Mouse (Mus musculus) limb, embryonic 11.5 days (tissue): ENCODE results near the gene Dbx1. TPM values are rescaled to one million over a fixed set of nuclear protein-coding genes. Genes with fewer than 3 reads are reported as not detected.

Experiments
- ATAC-seq: fragments of 200-750 bp; cut with Nextera tagmentation; 2 replicates; pipeline ENCODE4 v1.8.0; 2017; ENCODE audit warnings: low read depth; ENCODE audit not compliant: insufficient number of reproducible peaks, low FRiP score, low TSS enrichment
- DNase-seq: peaks from one replicate; pipeline ENCODE4 v3.0.0-alpha.2; 2015; ENCODE audit warnings: low spot score
- H3K27ac ChIP-seq: fragments of 300-500 bp; sonication (generic); replicated peaks from 2 replicates; pipeline ENCODE4 v1.5.1; 2014; ENCODE audit warnings: low read depth, mild to moderate bottlenecking, low read length
- H3K27me3 ChIP-seq: fragments of 300-500 bp; sonication (generic); 2 replicates; pipeline ENCODE4 v1.6.1; 2014; ENCODE audit warnings: mild to moderate bottlenecking, low read length, mixed read lengths; ENCODE audit not compliant: control insufficient read depth, insufficient read depth
- H3K36me3 ChIP-seq: fragments of 300-500 bp; sonication (generic); 2 replicates; pipeline ENCODE4 v1.6.1; 2014; ENCODE audit warnings: mild to moderate bottlenecking, low read length, moderate library complexity, mixed read lengths; ENCODE audit not compliant: control insufficient read depth, insufficient read depth
- H3K4me1 ChIP-seq: fragments of 300-500 bp; sonication (generic); 2 replicates; pipeline ENCODE4 v1.6.1; 2014; ENCODE audit warnings: low read length, mixed read lengths; ENCODE audit not compliant: control insufficient read depth, insufficient read depth
- H3K4me2 ChIP-seq: fragments of 300-500 bp; sonication (generic); 2 replicates; pipeline ENCODE4 v1.6.1; 2014; ENCODE audit warnings: low read depth, mild to moderate bottlenecking, moderate library complexity; ENCODE audit not compliant: severe bottlenecking
- H3K4me3 ChIP-seq: fragments of 300-500 bp; sonication (generic); 2 replicates; pipeline ENCODE4 v1.5.1; 2014; ENCODE audit warnings: low read depth, low read length
- H3K9ac ChIP-seq: fragments of 300-500 bp; sonication (generic); 2 replicates; pipeline ENCODE4 v1.6.1; 2014; ENCODE audit warnings: mild to moderate bottlenecking, low read length
- H3K9me3 ChIP-seq: fragments of 300-500 bp; sonication (generic); 2 replicates; pipeline ENCODE4 v1.6.1; 2016; ENCODE audit warnings: low read length; ENCODE audit not compliant: control insufficient read depth
- WGBS: fragments of 180-500 bp; shearing (Covaris S2); extraction: QIAGEN DNeasy Blood & Tissue Kit; methylation state at CpG from one replicate; pipeline ENCODE4 v1.1.7; 2014; 5-methylcytosine and 5-hydroxymethylcytosine counted together
- polyA plus RNA-seq: library from polyadenylated mRNA; unstranded; fragments of >200 nt; fragmentation: Nextera tagmentation; extraction: Ambion mirVana; gene quantifications from 2 replicates; pipeline ENCODE4 v1.2.1, GENCODE M21; 2014

Dbx1 gene
- not detected in 2 replicates for polyA plus RNA-seq

- H3K36me3 ChIP-seq = no peaks in the 10 kb centered on the region
- ATAC-seq (no peak), DNase-seq (peak; percentile 47)
- WGBS = under 1% methylated on average over 33 of the region's 33 CpGs
- no peak within 1 kb of the TSS for H3K9ac ChIP-seq
- peaks cover 89% of the 10 kb centered on the region for H3K27me3 ChIP-seq
- H3K27ac ChIP-seq = no peak within 1 kb of the TSS
- no peak within 1 kb of the TSS for H3K4me3 ChIP-seq
- H3K4me1 ChIP-seq = no peaks in the 10 kb centered on the region; the same call in none of the 2 replicates
- no peak within 1 kb of the TSS for H3K4me2 ChIP-seq
- no peaks in the 10 kb centered on the region for H3K9me3 ChIP-seq
These were observed at the start of gene Dbx1 for GRCm38 (mm10) chr7:49636491-49637115. TSS of gene Dbx1 (minus strand) at chr7:49636849.

- WGBS = 6% methylated on average over 9 of the region's 9 CpGs
- H3K9ac ChIP-seq = no peak overlapping the region
- ATAC-seq = 0 out of 2 replicates have a peak, but pooled peaks have one; percentile 21
- H3K4me1 ChIP-seq = peaks cover 5% of the 10 kb centered on the region; the same call in 1 of the 2 replicates
- no peak overlapping the region for H3K27ac ChIP-seq
- no peak for DNase-seq
- H3K27me3 ChIP-seq = peaks cover 35% of the 10 kb centered on the region
- no peaks in the 10 kb centered on the region for H3K9me3 ChIP-seq
- no peak overlapping the region for H3K4me2 ChIP-seq
- H3K4me3 ChIP-seq = no peak overlapping the region
- H3K36me3 ChIP-seq = no peaks in the 10 kb centered on the region
These were observed 42.3 kb upstream of the Dbx1 start for GRCm38 (mm10) chr7:49678826-49679377.

GRCm38 (mm10) chr7:49678100-49678825 lies 41.6 kb upstream of the Dbx1 start:
- DNase-seq = peak; percentile 50
- Histone ChIP-seq H3K4me3 (no peak overlapping the region), H3K27ac (no peak overlapping the region), H3K9ac (no peak overlapping the region), H3K36me3 (no peaks in the 10 kb centered on the region), H3K9me3 (no peaks in the 10 kb centered on the region), H3K4me2 (no peak overlapping the region), H3K4me1 (peaks cover 5% of the 10 kb centered on the region; the same call in 1 of the 2 replicates), H3K27me3 (peaks cover 35% of the 10 kb centered on the region)
- ATAC-seq = no peak
- 3% methylated on average over 22 of the region's 22 CpGs for WGBS

- H3K36me3 ChIP-seq = no peaks in the 10 kb centered on the region
- no peak overlapping the region for H3K27ac ChIP-seq
- ATAC-seq = no peak
- peaks cover 31% of the 10 kb centered on the region for H3K27me3 ChIP-seq
- under 1% methylated on average over 9 of the region's 9 CpGs for WGBS
- no peak overlapping the region for H3K4me2 ChIP-seq
- DNase-seq = peak; percentile 62
- H3K4me3 ChIP-seq = no peak overlapping the region
- H3K9me3 ChIP-seq = no peaks in the 10 kb centered on the region
- peaks cover 5% of the 10 kb centered on the region; the same call in 1 of the 2 replicates for H3K4me1 ChIP-seq
- no peak overlapping the region for H3K9ac ChIP-seq
These were observed 40.5 kb upstream of the Dbx1 start for GRCm38 (mm10) chr7:49677166-49677565.

- DNase-seq = no peak
- H3K4me1 ChIP-seq = peaks cover 5% of the 10 kb centered on the region; the same call in 1 of the 2 replicates
- no peak overlapping the region for H3K4me3 ChIP-seq
- H3K27me3 ChIP-seq = peaks cover 26% of the 10 kb centered on the region
- no peak overlapping the region for H3K27ac ChIP-seq
- H3K9ac ChIP-seq = no peak overlapping the region
- H3K9me3 ChIP-seq = no peaks in the 10 kb centered on the region
- no peak for ATAC-seq
- H3K36me3 ChIP-seq = no peaks in the 10 kb centered on the region
- WGBS = 9% methylated on average over 5 of the region's 5 CpGs
- no peak overlapping the region for H3K4me2 ChIP-seq
These were observed 40.0 kb upstream of the Dbx1 start for GRCm38 (mm10) chr7:49676627-49677026.

GRCm38 (mm10) chr7:49668260-49668857 lies 31.7 kb upstream of the Dbx1 start:
- Histone ChIP-seq H3K27ac (no peak overlapping the region), H3K36me3 (no peaks in the 10 kb centered on the region), H3K9ac (no peak overlapping the region), H3K9me3 (no peaks in the 10 kb centered on the region), H3K27me3 (0 out of 2 replicates have a peak, but pooled peaks cover 2% of the 10 kb centered on the region), H3K4me1 (no peaks in the 10 kb centered on the region), H3K4me3 (no peak overlapping the region), H3K4me2 (no peak overlapping the region)
- ATAC-seq = no peak
- DNase-seq = no peak
- WGBS = 86% methylated on average over 13 of the region's 13 CpGs

GRCm38 (mm10) chr7:49663575-49663974 lies 26.9 kb upstream of the Dbx1 start:
- no peak overlapping the region for H3K9ac ChIP-seq
- no peak for DNase-seq
- H3K36me3 ChIP-seq = no peaks in the 10 kb centered on the region
- no peak for ATAC-seq
- no peak overlapping the region for H3K4me2 ChIP-seq
- no peaks in the 10 kb centered on the region for H3K9me3 ChIP-seq
- H3K4me1 ChIP-seq = 0 out of 2 replicates have a peak, but pooled peaks cover 3% of the 10 kb centered on the region
- H3K4me3 ChIP-seq = no peak overlapping the region
- no peak overlapping the region for H3K27ac ChIP-seq
- WGBS = 79% methylated on average over 3 of the region's 3 CpGs
- H3K27me3 ChIP-seq = peaks cover 24% of the 10 kb centered on the region

GRCm38 (mm10) chr7:49662492-49663026 lies 25.9 kb upstream of the Dbx1 start:
- 7% methylated on average over 7 of the region's 7 CpGs for WGBS
- H3K27ac ChIP-seq = no peak overlapping the region
- ATAC-seq (no peak), DNase-seq (no peak)
- no peak overlapping the region for H3K9ac ChIP-seq
- no peak overlapping the region for H3K4me2 ChIP-seq
- H3K4me3 ChIP-seq = no peak overlapping the region
- no peaks in the 10 kb centered on the region for H3K9me3 ChIP-seq
- H3K4me1 ChIP-seq = 0 out of 2 replicates have a peak, but pooled peaks cover 3% of the 10 kb centered on the region
- peaks cover 24% of the 10 kb centered on the region for H3K27me3 ChIP-seq
- H3K36me3 ChIP-seq = no peaks in the 10 kb centered on the region
